ENCODE assay signal across 15 mouse cellular contexts in the genomic region with DNA sequence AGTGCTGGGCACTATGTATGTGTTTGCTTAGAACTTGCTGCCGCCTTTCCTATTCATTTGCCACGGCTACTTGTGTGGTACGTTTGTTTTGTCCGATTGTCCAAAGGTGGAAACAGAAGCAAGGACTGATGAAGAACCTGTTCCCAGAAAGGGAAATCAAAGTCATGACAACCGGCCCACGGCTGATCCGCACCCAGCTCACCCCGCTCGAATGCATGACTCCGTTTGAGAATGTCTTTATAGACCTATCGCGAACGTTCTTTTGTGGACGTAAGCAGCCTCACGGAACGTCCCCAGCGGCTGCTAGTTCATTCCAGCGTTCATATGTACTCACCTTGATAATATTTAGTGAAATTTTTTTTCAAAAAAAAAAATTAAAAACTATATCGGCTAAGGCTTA.
"Had no signal": no experiment of that assay in that cellular context is flagged by ENCODE, and none has a peak within 500 bp of the region (broad histone marks: within the 10 kb centered on the region; RNA-seq: fewer than 3 reads in every experiment).

No protein-coding gene starts in this region.

- H3K27ac ChIP-seq: limb, embryonic 10.5 days; limb, embryonic 13.5 days; liver, embryonic 12.5 days; liver, embryonic 15.5 days; lung, embryonic 15.5 days; midbrain, embryonic 10.5 days had no signal

- H3K9ac ChIP-seq: limb, embryonic 13.5 days; liver, embryonic 12.5 days; liver, embryonic 15.5 days; lung, embryonic 15.5 days had no signal

- H3K4me3 ChIP-seq: limb, embryonic 10.5 days; limb, embryonic 13.5 days; liver, embryonic 12.5 days; liver, embryonic 15.5 days; lung, embryonic 15.5 days; megakaryocyte, embryonic 14.5 days; midbrain, embryonic 10.5 days had no signal

- H3K9me3 ChIP-seq: limb, embryonic 10.5 days; limb, embryonic 13.5 days; liver, embryonic 15.5 days; lung, embryonic 15.5 days; midbrain, embryonic 10.5 days had no signal

- DNase-seq: kidney, adult 9 months; kidney, postnatal 14 days; kidney, postnatal 4 days; liver; lung, adult 18-20 months; lung, postnatal 10 days; lung, postnatal 36 days; thymus, postnatal 25 days had no signal

- ATAC-seq: liver, embryonic 12.5 days had no signal

- H3K4me2 ChIP-seq: limb, embryonic 13.5 days; liver, embryonic 12.5 days; liver, embryonic 15.5 days; lung, embryonic 15.5 days had no signal

- H3K4me1 ChIP-seq: limb, embryonic 10.5 days; limb, embryonic 13.5 days; liver, embryonic 12.5 days; liver, embryonic 15.5 days; lung, embryonic 15.5 days; megakaryocyte, embryonic 14.5 days had no signal

- H3K36me3 ChIP-seq: limb, embryonic 10.5 days; limb, embryonic 13.5 days; liver, embryonic 12.5 days; liver, embryonic 15.5 days; lung, embryonic 15.5 days; midbrain, embryonic 10.5 days had no signal

- H3K27me3 ChIP-seq: liver, embryonic 15.5 days; lung, embryonic 15.5 days; megakaryocyte, embryonic 14.5 days had no signal
